Mouse (Mus musculus): ENCODE measurements at regions not wholly inside any gene's neighbourhood (a gene's known extent, or its start where the extent isn't known, plus 50 kb on each side); places are given as distances from the start of the nearest gene placed in this dataset.

GRCm38 (mm10) chr9:13920623-13921022 lies 93.1 kb downstream of the Fam76b start:
- Histone ChIP-seq H3K4me1 (replicated peaks; ENCODE audit: control insufficient read depth in 2 of 2, insufficient read depth in 2 of 2, low read length in 1 of 2) (no peaks in the 10 kb centered on the region), H3K27ac (no peak overlapping the region), H3K4me3 (ENCODE audit: insufficient read depth in 1 of 2, low read depth in 2 of 2, low read length in 2 of 2) (no peak overlapping the region), H3K36me3 (replicated peaks; ENCODE audit: control insufficient read depth, insufficient read depth, low read depth) (no peaks in the 10 kb centered on the region), H3K9ac (replicated peaks) (no peak overlapping the region), H3K4me2 (ENCODE audit: low read depth) (no peak overlapping the region), H3K9me3 (ENCODE audit: control insufficient read depth, low read length) (no peaks in the 10 kb centered on the region), H3K27me3 (ENCODE audit: control insufficient read depth, insufficient read depth, low read length) (no peaks in the 10 kb centered on the region)
- TF ChIP-seq EP300 (IDR thresholded peaks at IDR 0.05; ENCODE audit: low read depth) (no peak), CTCF (IDR thresholded peaks at IDR 0.05; ENCODE audit: low read depth) (no peak)
- DNase-seq (ENCODE audit: low read depth in 3 of 3, low spot score in 3 of 3) (no peak), ATAC-seq (ENCODE audit: insufficient read depth) (no peak)
- WGBS (ENCODE audit: insufficient replicate concordance) = 68% methylated on average over 1 of the region's 1 CpGs

DNA sequence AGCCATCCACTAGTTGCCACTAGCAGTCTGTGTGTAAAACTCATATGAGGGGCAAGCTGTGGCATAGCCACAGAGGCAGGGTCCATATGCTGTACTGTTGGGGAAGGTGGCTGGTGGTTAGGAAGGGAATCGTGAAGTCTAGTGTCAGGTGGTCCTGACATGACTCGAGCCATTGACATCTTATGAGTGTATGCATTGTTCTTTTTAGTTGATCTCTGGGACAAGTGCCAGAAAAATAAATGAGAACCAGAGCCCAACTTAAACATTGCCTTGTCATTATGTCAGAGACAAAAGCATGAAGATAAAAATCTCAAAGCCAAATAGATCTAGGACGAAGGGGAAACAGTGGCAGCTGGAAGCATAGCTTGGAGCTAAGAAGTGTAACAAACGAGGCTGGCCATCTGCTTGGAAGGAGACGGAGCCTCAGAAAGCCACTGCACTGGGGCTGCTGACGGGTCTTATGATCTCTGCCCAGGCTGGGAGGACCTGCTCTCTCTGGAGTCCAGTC lies 104.5 kb downstream of the Fam76b start:
- 34% methylated on average over 6 of the region's 6 CpGs for WGBS (ENCODE audit: insufficient replicate concordance)
- Histone ChIP-seq H3K4me1 (replicated peaks; ENCODE audit: control insufficient read depth in 2 of 2, insufficient read depth in 2 of 2, low read length in 1 of 2) (peaks cover 0 to 2% of the 10 kb centered on the region in 2 experiments; a peak in 2 of 4 replicates), H3K36me3 (replicated peaks; ENCODE audit: control insufficient read depth, insufficient read depth, low read depth) (no peaks in the 10 kb centered on the region), H3K9me3 (ENCODE audit: control insufficient read depth, low read length) (no peaks in the 10 kb centered on the region), H3K4me3 (ENCODE audit: insufficient read depth in 1 of 2, low read depth in 2 of 2, low read length in 2 of 2) (no peak overlapping the region), H3K27ac (no peak overlapping the region), H3K4me2 (ENCODE audit: low read depth) (no peak overlapping the region), H3K9ac (replicated peaks) (no peak overlapping the region), H3K27me3 (ENCODE audit: control insufficient read depth, insufficient read depth, low read length) (no peaks in the 10 kb centered on the region)
- DNase-seq (ENCODE audit: low read depth in 3 of 3, low spot score in 3 of 3) = no peak
- no peak for TF ChIP-seq CTCF (IDR thresholded peaks at IDR 0.05; ENCODE audit: low read depth)
- no peak for TF ChIP-seq EP300 (IDR thresholded peaks at IDR 0.05; ENCODE audit: low read depth)
- no peak for ATAC-seq (ENCODE audit: insufficient read depth)

DNA sequence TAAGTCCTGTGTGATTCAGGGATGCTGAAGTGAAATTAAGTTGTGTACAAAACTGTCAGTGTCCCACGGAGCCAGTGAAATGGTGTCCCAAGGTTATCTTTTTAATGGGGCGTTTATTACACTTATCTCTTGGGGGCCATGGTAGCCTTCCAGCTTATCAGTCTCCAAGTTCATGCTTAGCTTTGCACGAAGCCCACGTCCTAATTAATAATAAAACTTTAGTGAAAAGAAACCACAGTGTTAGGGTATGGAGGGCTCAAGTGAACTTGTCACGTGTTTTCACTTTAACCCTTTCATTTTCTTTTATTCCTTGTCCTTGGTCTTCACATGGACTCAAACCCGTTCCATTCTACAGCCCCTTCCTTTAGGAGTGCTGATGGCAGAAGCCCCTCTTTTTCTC lies 105.9 kb downstream of the Fam76b start:
- peak; percentile 55 for TF ChIP-seq EP300 (IDR thresholded peaks at IDR 0.05; ENCODE audit: low read depth)
- TF ChIP-seq CTCF (IDR thresholded peaks at IDR 0.05; ENCODE audit: low read depth) = no peak
- WGBS (ENCODE audit: insufficient replicate concordance) = 22% methylated on average over 6 of the region's 6 CpGs
- Histone ChIP-seq H3K9ac (replicated peaks) (no peak overlapping the region), H3K4me2 (ENCODE audit: low read depth) (no peak overlapping the region), H3K36me3 (replicated peaks; ENCODE audit: control insufficient read depth, insufficient read depth, low read depth) (no peaks in the 10 kb centered on the region), H3K4me1 (replicated peaks; ENCODE audit: control insufficient read depth in 2 of 2, insufficient read depth in 2 of 2, low read length in 1 of 2) (peaks cover 0 to 2% of the 10 kb centered on the region in 2 experiments; a peak in 2 of 4 replicates), H3K27me3 (ENCODE audit: control insufficient read depth, insufficient read depth, low read length) (no peaks in the 10 kb centered on the region), H3K27ac (no peak overlapping the region), H3K4me3 (ENCODE audit: insufficient read depth in 1 of 2, low read depth in 2 of 2, low read length in 2 of 2) (no peak overlapping the region), H3K9me3 (ENCODE audit: control insufficient read depth, low read length) (no peaks in the 10 kb centered on the region)
- peak; percentile 52; the same call in 1 of the 2 replicates for ATAC-seq (ENCODE audit: insufficient read depth)
- peak in 2 of 3 experiments; percentile 7 to 12 for DNase-seq (ENCODE audit: low read depth in 3 of 3, low spot score in 3 of 3)

- WGBS (ENCODE audit: insufficient replicate concordance) = 54% methylated on average over 2 of the region's 2 CpGs
- TF ChIP-seq EP300 (IDR thresholded peaks at IDR 0.05; ENCODE audit: low read depth) (no peak), CTCF (IDR thresholded peaks at IDR 0.05; ENCODE audit: low read depth) (no peak)
- ATAC-seq (ENCODE audit: insufficient read depth) = no peak
Observed at GRCm38 (mm10) chr9:13937301-13937700, 109.8 kb downstream of the Fam76b start.

GRCm38 (mm10) chr9:13946519-13946918 lies 119.0 kb downstream of the Fam76b start:
- Histone ChIP-seq H3K4me3 (ENCODE audit: insufficient read depth in 1 of 2, low read depth in 2 of 2, low read length in 2 of 2) (no peak overlapping the region), H3K27ac (no peak overlapping the region), H3K27me3 (ENCODE audit: control insufficient read depth, insufficient read depth, low read length) (no peaks in the 10 kb centered on the region), H3K9me3 (ENCODE audit: control insufficient read depth, low read length) (no peaks in the 10 kb centered on the region), H3K4me1 (replicated peaks; ENCODE audit: control insufficient read depth in 2 of 2, insufficient read depth in 2 of 2, low read length in 1 of 2) (no peaks in the 10 kb centered on the region), H3K4me2 (ENCODE audit: low read depth) (no peak overlapping the region), H3K36me3 (replicated peaks; ENCODE audit: control insufficient read depth, insufficient read depth, low read depth) (no peaks in the 10 kb centered on the region), H3K9ac (replicated peaks) (no peak overlapping the region)
- DNase-seq (ENCODE audit: low read depth in 3 of 3, low spot score in 3 of 3) (no peak), ATAC-seq (ENCODE audit: insufficient read depth) (no peak)
- WGBS (ENCODE audit: insufficient replicate concordance) = 40% methylated on average over 3 of the region's 3 CpGs
- no peak for TF ChIP-seq CTCF (IDR thresholded peaks at IDR 0.05; ENCODE audit: low read depth)

More at GRCm38 (mm10) chr9:13937301-13937700, 109.8 kb downstream of the Fam76b start:
- Histone ChIP-seq H3K4me3 (ENCODE audit: insufficient read depth in 1 of 2, low read depth in 2 of 2, low read length in 2 of 2) (no peak overlapping the region), H3K27me3 (ENCODE audit: control insufficient read depth, insufficient read depth, low read length) (no peaks in the 10 kb centered on the region), H3K36me3 (replicated peaks; ENCODE audit: control insufficient read depth, insufficient read depth, low read depth) (no peaks in the 10 kb centered on the region), H3K27ac (no peak overlapping the region), H3K9ac (replicated peaks) (no peak overlapping the region), H3K9me3 (ENCODE audit: control insufficient read depth, low read length) (no peaks in the 10 kb centered on the region), H3K4me2 (ENCODE audit: low read depth) (no peak overlapping the region), H3K4me1 (replicated peaks; ENCODE audit: control insufficient read depth in 2 of 2, insufficient read depth in 2 of 2, low read length in 1 of 2) (peaks cover 0 to 2% of the 10 kb centered on the region in 2 experiments; a peak in 2 of 4 replicates)
- no peak for DNase-seq (ENCODE audit: low read depth in 3 of 3, low spot score in 3 of 3)

All from liver, embryonic 14.5 days (tissue).